Mouse (Mus musculus): ENCODE results near the gene Ccdc61.

GRCm38 (mm10) chr7:18890848-18891247 is 19.4 kb downstream of the Ccdc61 start:
- TF ChIP-seq CTCF (IDR thresholded peaks at IDR 0.05), result no peak
- no peak for TF ChIP-seq EP300 (IDR thresholded peaks at IDR 0.05)

All from lung, postnatal 0 days (tissue).